In the genomic region with DNA sequence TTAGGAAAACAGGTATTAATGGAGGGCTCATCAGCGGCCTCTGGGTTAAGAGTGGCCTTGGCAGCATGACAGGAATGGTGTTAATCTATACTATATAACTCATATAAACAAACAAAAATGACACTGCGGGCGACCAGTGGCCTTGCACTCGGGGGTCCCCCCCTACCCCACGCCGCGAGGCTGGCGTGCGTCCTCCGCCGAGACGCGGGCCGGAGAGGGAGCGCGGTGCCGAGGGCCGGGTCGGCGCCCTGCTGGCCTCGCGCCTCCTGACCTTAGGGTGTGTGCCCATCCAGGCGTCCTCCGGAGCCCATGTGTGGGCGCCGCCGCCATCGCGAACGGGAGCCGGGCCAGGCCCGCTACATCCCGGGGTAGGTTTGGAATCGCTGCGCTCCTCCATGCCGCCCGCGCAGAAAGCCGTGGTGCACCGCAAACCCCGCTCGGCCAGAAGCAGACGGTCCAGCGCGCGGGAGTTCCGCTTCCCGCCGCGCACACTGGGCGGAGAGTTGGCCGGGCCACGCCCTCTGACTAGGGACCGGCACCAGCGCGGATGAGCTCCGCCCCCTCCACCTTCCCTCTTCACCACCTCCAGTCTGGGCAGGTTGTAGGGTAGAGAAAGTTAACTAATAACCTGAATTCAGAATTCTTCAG, we compare ENCODE assay signal across 8 mouse cellular contexts. TPM values are rescaled to one million over a fixed set of nuclear protein-coding genes. Genes with fewer than 3 reads are reported as not detected.
DNase-seq lines count a peak whose midpoint lies in the region; ATAC-seq and TF ChIP-seq lines count a peak whose summit lies in the region.

A gene (minus strand): TSS at position 501 of the 648 bp plus-strand sequence.

- under 1% methylated on average over 55 of the region's 57 CpGs for WGBS in lung, embryonic 14.5 days

- no peaks in the 10 kb centered on the region for H3K4me1 ChIP-seq in lung, embryonic 14.5 days (ENCODE audit: insufficient read depth)

- no peak for TF ChIP-seq CTCF in lung, embryonic 14.5 days (IDR thresholded peaks at IDR 0.05; ENCODE audit: low read depth)

- ATAC-seq in lung, embryonic 14.5 days (ENCODE audit: insufficient read depth) = peak; percentile 99
- peak; percentile 85 for ATAC-seq in neutrophil, adult 5-6 weeks (ENCODE audit: extremely low read depth, insufficient number of reproducible peaks, low FRiP score, poor library complexity, severe bottlenecking)

- H3K36me3 ChIP-seq in lung, embryonic 14.5 days (ENCODE audit: insufficient read depth) = peaks cover 5% of the 10 kb centered on the region; the same call in 1 of the 2 replicates

- no peaks in the 10 kb centered on the region for H3K27me3 ChIP-seq in lung, embryonic 14.5 days (ENCODE audit: insufficient read depth, low read length)

- peak within 1 kb of the TSS; percentile 79 for H3K9ac ChIP-seq in lung, embryonic 14.5 days

- no peak within 1 kb of the TSS for H3K27ac ChIP-seq in lung, embryonic 14.5 days (ENCODE audit: low read depth)

- peak within 1 kb of the TSS; percentile 78 for H3K4me2 ChIP-seq in lung, embryonic 14.5 days

- peak within 1 kb of the TSS; percentile 82 for H3K4me3 ChIP-seq in lung, embryonic 14.5 days (ENCODE audit: low read depth, low read length)

- DNase-seq in MEL-GATA-1-ER (ENCODE audit: extremely low read depth, low read depth) = peak; percentile 46
- peak; percentile 85 for DNase-seq in cerebellum, adult 8-10 months
- DNase-seq in forelimb bud, embryonic 11.5 days (ENCODE audit: low read depth, low spot score) = peak; percentile 70
- peak; percentile 90 for DNase-seq in heart, postnatal 4 days
- peak; percentile 72 to 81 for DNase-seq in layer of hippocampus, adult 8-10 months (ENCODE audit: low spot score in 2 of 2)
- DNase-seq in lung, embryonic 14.5 days = peak; percentile 92
- peak; percentile 87 for DNase-seq in testis, postnatal 14 days (ENCODE audit: low spot score)

- no peaks in the 10 kb centered on the region for H3K9me3 ChIP-seq in lung, embryonic 14.5 days (ENCODE audit: low read depth, low read length)

RNA-seq across cellular contexts. Expression of the gene that starts here (rescaled TPM):
- 10 to 100 TPM; 24.0 to 24.2 TPM for total RNA-seq in heart, postnatal 4 days (2021)
- total RNA-seq in layer of hippocampus, adult 8-10 months (2022) = 10 to 100 TPM; 33.4 to 43.4 (median 38.5) TPM
- 87.2 and 90.3 TPM in 2 replicates for polyA plus RNA-seq in lung, embryonic 14.5 days (2014; fragmentation: Nextera tagmentation; extraction: Ambion mirVana)
- total RNA-seq in neutrophil, adult 5-6 weeks (2017) = 17.8 and 19.5 TPM in 2 replicates
